Mouse (Mus musculus): ENCODE measurements around the gene Morc3.

The Morc3 gene

GRCm38 (mm10) chr16:93920673-93921072 is 88.8 kb downstream of the Morc3 start:
- no peak for DNase-seq (ENCODE audit: low spot score in 2 of 2)

DNA sequence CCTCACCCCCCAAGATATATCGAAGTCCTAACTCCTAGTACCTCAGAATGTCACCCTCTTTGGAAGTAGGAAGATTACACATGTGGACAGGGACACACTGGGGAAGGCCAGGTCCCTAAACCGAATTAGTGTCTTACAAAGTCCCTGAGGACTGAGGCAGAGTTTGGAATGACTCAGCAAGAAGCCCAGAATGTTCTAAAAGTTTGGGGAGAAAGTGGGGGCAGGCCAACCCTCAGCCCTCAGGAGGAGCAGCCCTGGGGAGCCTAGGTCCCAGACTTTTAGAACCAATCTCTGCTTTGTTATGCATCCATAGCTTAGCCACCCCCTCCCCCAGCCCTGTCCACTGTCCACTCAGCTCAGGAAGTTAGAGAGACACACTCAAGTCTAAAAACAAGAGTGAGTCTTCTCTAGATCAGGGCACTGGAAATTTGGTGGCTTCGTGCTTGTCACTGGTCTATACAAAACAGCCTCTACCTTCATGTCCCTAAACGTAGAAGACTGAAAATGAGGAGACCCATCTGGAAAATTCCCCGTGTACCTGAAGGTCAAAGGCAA is 91.0 kb downstream of the Morc3 start:
- no peak for DNase-seq (ENCODE audit: low spot score in 2 of 2)

DNA sequence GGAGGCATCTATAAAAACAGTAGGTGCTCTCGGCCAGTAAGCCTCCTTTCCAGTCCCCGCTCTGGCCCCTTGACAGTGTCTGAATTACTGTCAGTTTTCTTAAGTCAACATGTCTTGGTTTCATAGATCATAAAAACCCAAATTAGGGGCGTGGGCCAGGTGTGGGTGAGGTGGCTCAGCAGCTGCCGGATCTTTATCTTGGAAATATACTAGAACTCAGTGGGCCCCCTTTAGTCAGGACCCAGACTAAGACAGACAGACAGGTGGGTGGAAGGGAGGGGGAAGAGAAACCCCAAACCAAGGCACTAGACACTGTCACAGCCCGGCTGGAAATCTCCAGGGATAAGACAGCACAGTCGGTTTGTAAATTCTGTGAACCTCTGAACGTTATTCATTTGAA is 91.9 kb downstream of the Morc3 start:
- DNase-seq (ENCODE audit: low spot score in 2 of 2): no peak
